Mouse (Mus musculus) heart, adult 8-10 months (tissue): ENCODE results near the gene Rps4x. TPM values are rescaled to one million over a fixed set of nuclear protein-coding genes. Genes with fewer than 3 reads are reported as not detected.

Experiments
- DNase-seq: peaks from one replicate; pipeline ENCODE4 v3.0.0; 2022; ENCODE audit warnings: low spot score
- total RNA-seq, 4 experiments: library from RNA; stranded (reverse); gene quantifications; 2 replicates each; pipeline ENCODE4 v1.2.4; 2022

Gene Rps4x
- total RNA-seq: 100 to 1,000 TPM; 541 to 608 (median 600) TPM

DNA sequence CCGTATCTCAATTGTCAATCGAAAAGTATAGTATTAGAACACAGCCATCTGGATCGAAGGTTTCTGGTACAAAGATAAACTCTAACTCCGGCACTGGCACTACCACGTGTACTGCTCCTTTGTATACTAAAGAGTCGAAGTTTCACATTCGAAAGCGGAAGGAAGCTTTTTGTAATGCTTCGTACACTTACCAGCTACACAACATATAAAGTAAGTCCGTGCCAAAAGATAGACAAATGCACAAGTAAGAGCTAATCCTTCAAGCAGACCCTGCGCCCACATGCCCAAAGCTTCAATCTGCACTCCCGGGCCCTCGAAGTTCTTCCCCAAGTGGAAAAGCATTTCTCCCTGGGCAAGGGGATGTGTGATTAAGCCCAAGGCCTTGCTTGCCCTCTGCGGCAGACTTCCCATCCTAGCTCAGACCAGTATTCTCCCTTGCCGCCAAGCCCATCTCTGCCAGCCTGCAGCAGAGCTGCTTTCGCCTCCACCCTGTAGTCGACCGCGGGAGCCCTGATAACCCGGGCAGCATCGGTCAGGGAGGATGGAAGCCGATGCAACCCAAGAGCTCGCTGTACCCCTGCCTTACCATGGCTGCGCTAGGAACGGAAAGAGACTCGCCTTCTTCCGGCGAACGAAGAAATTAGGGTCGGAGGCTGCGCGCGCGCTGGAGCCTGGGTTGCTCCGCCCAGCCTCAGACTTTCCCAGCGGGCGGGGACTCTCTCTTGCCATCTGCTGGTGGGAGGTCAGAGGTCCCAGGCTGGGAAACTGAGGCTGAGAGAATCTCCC is at the start of gene Rps4x:
Gene Rps4x (minus strand): TSS at position 683 of the 786 bp plus-strand sequence.
- DNase-seq: peak; percentile 76

DNA sequence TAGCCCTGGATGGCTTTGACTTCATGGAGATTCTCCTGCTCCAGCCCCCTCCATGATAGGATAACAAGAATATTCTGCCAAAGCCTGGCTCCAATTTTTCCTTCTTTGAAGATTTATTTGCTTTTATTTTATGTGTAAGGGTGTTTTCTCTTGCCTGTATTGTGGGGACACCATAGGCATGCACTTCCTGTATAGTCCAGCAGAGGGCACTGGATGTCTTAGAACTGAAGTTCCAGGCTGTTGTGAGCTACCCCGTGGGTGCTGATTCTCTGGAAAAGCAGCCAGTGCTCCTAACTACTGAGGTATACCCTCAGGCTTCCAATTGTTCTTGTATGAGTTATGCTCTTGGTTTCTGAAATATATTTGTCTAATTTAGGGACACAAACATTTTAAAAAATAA is 29.9 kb upstream of the Rps4x start:
- DNase-seq: peak; percentile 12

DNA sequence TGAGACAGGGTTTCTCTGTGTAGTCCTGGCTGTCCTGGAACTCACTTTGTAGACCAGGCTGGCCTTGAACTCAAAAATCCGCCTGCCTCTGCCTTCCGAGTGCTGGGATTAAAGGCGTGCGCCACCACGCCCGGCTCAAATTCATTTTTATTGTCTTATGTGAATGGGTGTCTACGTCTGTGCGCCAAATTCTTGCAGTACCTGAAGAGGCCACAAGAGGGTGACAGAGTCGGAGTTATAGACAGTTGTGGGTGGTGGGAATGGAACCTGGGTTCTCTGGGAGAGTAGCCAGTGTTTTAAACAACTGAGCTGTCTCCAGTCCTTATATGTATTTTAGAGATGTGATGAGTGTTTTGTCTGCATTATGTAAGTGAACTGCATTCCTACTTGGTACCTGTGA is 26.2 kb upstream of the Rps4x start:
- peak; percentile 1 for DNase-seq

DNA sequence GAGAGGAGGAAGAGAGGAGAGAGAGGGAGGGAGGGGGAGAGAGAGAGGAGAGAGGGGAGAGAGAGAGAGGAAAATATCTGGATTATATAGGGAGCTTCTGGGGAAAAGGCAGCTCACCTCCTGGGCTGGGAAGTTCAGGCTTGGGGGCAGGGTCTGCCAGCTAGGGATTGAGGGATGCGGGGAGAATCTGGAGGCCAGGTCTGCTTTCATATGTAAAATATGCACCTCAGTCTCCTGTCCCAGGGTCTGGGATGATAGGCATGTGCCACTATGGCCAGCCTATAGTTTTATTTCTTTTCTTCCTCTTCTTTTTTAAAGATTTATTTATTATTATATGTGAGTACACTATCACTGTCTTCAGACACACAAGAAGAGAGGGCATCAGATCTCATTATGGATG is 1.6 kb upstream of the Rps4x start:
- no peak for DNase-seq

DNA sequence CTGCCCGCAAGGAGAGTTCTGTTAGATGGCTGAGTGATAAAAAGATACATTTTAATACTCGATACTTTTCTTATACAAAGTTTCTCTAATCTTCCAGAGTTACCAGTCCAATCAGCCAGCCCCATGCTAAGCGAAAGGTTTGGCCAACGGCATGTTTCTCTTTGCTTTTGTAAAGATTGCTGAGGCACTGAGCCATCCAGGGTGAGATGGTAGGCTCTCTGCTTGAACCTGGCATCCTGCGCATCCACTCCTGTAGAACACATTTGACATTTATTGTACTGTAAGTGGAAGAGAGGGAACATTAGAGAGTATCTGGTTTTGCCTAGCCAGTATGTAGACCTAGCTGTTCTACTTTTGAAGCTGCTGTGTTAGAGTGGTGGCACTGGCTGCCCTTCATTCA is 387 bp upstream of the Rps4x start:
- DNase-seq: no peak

DNA sequence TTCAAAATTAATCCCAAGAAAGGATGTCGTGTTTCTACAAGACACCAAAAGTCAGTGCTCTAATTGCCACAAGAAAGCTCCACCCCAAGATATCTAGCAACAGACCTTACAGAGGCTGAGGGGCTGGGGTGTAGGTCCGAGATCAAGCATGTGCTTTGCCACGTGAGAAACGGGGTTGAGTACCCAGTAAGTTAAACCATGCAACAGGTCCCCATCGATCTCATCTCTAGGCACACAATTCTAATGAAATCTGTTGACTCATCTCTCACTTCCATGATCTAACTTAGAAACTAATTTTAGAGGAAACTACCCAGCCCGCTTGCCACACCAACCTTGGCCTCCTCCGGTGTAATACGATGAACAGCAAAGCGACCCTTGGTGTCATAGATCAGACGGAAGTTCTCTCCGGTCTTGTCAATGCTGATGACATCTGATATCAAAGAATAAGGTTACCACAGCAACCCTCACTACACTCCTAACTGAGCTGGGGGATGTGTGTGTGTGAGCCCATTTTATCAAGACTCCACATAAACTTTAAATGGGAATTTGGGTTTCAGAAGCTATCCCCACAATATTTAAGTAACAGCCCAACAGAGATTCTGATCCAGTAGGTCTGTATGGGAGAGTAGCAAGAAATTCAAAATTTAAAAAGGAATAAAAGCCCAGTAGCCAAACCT is 2.0 kb downstream of the Rps4x start:
- no peak for DNase-seq

DNA sequence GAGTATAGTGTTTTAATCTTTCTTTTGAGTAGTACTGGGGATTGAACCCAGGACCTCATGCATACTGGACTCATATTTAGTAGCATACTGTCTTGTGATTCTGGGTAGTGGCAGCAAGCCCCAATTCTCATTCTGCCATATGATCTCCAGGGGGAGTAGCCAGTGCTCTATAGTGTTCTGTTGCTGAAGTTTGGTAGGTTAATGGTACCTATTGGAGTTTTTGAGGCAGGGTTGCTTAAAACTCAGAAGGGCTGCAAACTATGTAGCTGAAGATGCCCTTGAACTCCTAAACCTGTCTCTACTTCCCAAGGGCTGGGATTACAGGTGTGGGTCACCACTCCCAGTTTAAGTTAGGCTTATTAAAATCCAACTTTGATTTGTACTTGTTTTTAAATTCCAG is 6.6 kb downstream of the Rps4x start:
- DNase-seq: no peak

DNA sequence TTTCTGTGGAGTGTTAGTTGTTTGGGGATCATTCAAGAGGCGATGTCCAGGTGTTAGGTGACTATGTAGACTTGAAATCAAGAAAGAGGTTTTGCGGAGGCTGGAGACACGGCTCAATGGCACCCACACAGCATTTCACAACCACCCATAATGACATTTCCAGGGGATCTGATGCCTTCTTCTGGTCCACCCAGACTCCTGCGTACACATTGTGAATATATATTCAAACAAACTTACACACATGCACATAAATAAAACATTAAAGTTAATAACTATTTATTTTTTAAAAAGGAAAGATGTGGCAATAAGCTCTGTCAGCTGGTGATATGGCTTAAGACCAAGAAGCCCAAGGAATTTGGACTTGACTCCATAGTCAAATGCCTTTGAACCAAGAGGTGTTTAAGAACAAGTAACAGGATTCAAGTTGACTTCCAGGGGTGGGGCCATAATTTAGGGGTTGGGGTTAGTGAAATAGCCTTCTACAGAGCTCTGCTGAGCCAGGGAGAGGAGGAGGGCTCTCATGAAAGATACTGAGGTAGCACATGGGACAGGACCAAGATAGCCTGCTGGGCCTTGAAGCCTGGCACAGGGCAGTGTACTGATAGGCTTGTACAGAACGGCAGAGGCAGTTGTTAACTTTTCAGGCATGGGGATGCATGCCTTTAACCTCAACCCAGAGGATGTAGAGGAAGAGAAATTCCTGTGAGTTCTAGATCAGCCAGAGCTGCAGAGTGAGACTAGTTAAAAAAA is 13.5 kb downstream of the Rps4x start:
- DNase-seq: no peak

DNA sequence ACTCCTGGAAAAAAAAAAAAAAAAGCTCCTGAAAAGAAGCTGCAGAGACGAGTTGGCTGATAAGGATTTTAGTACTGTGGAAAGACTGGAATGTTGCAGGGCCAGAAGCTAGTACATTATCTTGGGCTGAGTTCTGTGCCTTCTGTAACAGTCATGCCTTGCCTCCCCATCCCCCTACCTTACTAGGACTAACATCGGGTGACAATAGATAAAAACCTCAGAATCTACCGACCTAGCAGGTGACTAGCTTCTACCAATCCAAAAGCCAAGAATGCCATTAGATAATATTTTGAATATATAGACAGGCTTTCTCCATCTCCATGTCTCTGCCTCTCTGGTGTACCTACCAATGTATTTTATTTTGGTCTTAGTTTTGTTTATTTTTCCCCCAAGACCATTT is 18.3 kb downstream of the Rps4x start:
- DNase-seq: no peak

DNA sequence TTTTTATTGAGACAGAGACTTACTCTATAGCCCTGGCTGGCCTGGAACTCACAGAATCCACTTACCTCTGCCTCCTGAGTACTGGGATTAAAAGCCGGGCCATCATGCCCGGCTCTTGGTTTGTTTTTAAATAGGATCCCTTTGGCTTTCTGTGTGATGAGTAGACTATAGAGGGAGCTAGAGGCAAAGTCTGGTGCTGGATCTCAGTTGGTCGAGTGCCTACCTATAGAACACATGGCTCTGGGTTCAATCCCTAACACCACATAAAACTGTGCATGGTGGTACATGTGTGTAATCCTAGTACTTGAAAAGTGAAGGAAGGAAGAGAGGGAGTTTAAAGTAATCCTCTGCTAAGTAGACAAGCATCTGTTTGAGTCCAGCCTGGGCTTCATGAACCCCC is 19.1 kb downstream of the Rps4x start:
- DNase-seq: no peak

DNA sequence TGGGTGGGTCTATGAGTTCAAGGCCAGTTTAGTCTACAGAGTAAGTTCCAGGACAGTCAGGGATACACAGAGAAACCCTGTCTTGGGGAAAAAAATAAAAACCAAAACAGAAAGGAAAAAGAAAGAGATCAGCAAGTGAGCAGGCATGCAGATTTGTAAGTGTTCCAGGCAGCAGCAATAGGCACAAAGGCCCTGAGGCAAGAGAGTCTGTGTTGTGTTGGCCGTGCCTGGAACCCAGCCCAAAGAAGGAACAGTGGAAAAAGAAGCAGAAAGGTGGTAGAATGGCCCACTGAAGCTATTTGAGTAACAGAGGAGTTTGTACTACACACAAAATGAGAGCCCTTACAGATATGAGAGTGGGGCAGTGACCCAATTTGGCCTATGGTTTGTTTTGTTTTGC is 19.5 kb downstream of the Rps4x start:
- DNase-seq: no peak

DNA sequence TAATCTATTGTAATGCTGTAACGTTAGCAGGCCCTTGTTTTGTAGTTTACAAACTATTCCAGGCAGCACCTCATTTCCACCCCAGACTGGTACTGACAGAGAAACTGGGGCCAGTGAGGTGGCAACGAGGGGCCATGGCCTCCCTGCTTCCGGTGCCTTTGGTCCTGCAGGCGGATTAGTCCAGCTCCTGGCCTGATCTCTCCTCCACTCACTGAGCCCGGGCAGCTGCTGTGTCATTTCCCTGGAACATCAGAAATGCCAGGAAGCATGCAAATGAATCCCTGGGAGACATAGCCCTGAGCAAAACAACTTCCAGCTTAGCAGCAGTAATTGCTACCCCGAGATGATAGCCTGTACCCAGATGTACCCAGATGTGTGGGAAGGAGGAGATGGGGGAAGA is 22.2 kb downstream of the Rps4x start:
- DNase-seq: no peak

DNA sequence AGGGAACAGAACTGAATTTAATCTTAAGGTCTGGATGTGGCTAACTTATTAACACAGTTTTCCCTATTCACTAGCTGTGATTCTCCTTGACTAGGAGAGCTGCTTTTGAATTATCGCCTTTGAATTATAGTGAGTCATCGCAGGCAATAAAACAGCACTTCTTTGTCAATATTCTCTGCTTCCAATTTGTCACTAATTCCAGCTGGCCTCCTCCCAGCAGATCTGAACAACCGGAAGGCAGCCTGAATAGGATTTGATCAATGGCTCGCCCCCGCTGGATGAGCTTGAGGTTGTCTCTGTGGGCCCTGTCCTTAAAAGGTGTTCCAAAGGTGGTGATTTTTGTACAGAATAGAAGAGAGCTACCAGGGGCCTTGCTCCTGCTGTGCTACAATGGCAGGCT is 22.7 kb downstream of the Rps4x start:
- no peak for DNase-seq

DNA sequence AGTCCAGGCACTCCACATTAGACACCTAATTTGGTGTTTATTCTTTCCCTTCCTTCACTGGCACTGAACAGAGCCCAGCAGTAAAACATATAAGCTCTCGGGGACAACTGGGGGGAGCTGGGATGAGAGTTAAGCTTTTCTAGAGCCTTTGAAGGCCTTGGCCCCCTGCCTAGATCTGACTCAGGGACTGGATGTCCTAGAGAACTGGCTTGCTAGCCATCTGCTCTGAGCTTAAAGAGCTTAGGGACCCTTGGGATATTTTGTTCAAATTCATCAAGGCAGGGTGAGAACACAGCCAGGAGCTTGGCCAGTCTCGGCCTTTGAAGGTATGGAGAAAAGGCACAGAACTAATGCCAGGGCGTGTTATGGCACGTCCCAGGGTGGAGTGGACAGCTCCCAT is 25.7 kb downstream of the Rps4x start:
- DNase-seq: peak; percentile 19

DNA sequence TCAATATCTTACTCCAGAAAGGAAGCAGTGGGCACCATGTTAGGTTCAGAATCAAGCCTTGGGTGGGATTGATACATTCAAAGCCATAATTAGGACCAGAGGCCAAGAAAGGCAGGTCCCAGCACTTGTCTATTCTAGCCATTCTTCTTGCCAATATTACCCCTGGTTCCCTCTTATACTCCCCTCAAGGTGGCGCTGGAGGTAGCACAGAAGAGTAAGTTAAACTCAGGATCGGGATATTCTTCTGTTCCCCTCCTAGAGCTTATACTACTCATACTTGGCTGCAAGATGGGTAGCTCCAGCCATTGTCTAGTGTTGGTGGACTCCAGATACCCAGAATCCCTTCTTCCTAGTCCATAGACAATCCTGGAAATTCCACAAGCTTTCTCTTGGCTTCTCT is 26.1 kb downstream of the Rps4x start:
- no peak for DNase-seq

DNA sequence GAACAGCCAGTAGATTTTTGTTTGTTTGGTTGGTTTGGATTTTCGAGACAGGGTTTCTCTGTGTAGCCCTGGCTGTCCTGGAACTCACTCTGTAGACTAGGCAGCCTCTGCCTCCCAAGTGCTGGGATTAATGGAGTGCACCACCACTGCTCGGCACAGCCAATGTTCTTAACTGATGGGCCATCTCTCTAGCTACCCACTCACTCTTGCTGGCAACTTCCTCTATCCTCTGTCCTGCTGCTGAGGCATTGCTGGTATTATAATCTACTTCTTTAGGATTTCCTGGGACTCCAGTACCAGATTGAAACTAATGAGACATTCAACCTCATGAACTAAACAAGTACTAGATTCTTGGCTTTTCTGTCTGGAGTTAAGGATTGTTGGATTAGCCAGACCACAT is 28.7 kb downstream of the Rps4x start:
- no peak for DNase-seq

DNA sequence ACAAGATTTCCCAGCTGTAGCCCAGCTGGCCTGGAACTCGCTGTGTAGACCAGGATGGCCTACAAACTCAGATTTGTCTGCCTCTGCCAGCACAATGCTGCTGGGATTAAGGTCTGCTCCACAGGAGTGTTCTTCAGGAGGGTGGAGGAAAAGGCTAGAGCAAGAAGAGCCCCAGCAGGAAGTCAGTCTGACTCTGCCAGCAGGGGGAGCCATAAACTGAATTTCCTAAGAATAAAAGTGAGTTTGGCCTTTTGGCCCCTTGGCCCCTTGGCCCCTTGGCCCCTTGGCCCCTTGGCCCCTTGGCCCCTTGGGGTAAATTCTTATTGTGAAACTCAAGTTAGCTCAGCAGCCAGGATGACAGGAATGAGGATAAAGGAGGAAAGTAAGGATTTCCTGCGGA is 29.4 kb downstream of the Rps4x start:
- no peak for DNase-seq

DNA sequence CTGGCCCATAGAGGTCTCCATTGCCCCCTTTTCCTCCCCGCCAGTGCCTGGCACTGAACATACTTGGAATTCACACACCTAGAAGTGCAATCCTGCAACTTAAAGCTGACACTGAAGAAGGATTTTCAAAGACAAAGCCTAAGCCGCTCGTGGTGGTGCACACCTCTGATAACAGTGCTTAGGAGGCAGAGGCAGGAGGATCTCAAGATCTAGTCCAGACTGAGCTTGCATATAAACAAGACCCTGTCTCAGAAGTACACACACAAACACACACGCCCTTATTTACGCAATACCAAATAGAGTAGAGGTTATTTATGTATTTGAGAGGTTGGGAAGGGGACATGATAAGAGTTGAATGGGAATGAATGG is 31.8 kb downstream of the Rps4x start:
- DNase-seq: no peak

DNA sequence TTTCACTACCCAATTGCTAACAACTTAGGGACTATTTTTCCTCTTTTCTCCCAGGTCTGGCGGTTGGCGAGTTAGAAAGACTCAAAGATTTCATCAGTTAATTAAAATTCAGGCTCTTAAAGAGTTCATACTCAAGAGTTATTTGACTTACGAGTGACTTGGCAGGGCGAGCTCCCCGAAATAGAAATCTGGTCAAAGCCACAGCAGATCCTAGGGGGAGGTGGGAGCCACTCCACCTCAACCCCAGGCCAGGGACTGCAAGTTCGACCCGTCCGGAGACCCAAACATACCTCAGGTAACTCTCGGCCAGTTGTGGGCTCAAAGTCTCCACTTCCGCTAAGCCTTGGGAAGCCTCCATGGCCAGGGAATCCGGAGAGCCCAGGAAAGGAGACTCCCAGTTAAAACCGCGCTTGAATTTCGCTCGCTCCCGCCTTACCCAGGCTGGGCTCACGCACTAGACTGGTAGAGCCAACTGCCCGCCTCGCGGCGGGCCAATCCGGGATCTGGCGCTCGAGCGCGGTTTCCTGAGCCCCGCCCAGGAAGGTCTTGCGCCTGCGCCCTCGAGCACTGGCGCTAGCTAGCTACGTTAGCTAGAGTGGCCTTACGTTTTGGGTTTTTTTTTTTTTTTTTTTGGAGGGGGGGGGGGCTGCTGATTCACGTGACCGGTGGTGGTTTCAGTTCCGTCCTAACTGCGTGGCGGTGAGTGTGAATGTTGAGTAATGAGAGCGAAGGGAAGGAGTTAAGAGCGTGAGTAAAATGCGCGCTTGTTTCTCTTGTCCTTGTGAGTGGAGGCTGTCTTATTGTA is 32.4 kb downstream of the Rps4x start, which contains the start of gene Ercc6l:
Gene Ercc6l (minus strand): TSS at position 474 of the 805 bp plus-strand sequence.
- DNase-seq: peak; percentile 86

DNA sequence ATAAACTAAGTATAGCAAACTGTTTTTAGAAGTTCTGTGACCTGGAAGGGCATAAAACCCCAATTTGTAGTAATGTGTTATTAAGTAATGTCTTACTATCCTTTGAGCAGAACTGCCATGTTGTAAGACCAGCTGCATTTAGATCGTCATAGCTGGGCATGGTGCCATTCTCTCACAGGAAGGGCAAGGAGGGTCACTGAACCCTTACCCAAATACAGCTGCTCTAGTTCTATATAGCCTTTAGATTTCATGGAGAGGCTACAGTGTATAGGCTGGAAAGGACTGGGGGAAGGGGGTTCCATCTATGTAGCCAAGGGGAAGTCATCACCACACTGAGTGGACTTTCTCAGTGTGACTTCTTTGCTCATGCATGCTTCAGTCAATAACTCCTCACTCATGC is 48.0 kb downstream of the Rps4x start:
- DNase-seq: no peak
